Mouse (Mus musculus) adrenal gland, postnatal 4 days (tissue): ENCODE data around the gene 4930435E12Rik. TPM values are rescaled to one million over a fixed set of nuclear protein-coding genes. Genes with fewer than 3 reads are reported as not detected.

Source experiments
- DNase-seq, 2 experiments: peaks; one replicate each; pipeline ENCODE4 v3.0.0; 2021 to 2022; ENCODE audit warnings: low spot score in 2 of 2, mixed read lengths in 2 of 2
- total RNA-seq, 2 experiments: library from RNA; stranded (reverse); gene quantifications; 2 replicates each; pipeline ENCODE4 v1.2.3; 2021

The 4930435E12Rik gene
- total RNA-seq, 2 experiments from 2014 or later = not detected

DNA sequence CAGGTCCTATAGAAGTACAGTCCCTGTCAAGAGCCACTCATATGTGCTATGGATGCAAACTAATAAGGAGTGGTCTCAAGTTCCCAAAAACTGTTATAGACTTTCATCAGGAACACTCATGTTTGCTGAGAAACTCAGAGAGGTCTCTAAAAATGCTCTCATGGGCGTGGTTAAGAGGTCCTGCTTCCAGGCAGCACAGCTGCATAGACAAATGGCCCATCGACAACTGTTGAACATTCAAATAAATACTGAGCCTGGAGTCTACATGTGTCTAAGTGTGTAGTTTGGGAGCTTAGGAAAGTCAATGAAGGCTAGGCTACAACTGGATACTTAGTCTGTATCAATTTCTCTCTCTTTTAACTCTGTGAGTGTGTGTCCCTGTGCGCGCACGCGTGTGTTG, 57.4 kb downstream of the 4930435E12Rik start:
- no peak for DNase-seq

DNA sequence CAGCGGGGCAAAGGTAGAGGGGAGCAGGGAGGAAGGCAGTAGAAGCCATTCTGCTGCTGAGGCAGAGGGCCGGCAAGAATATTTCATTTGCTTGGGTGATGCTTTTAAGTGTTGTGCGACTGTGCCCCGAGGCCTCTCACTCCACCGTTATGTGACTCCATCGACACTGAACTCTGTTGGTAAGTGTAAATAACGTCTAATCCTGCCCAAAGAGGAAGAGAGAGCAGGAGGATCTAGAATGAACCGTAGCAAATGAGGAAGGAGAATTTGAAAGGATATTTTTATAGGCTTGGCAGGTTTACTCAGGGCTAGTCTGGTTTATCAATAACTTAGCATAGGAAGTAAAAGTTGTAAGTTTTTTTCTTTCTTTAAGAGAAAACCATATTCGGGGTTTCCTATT, 59.0 kb downstream of the 4930435E12Rik start:
- no peak for DNase-seq

DNA sequence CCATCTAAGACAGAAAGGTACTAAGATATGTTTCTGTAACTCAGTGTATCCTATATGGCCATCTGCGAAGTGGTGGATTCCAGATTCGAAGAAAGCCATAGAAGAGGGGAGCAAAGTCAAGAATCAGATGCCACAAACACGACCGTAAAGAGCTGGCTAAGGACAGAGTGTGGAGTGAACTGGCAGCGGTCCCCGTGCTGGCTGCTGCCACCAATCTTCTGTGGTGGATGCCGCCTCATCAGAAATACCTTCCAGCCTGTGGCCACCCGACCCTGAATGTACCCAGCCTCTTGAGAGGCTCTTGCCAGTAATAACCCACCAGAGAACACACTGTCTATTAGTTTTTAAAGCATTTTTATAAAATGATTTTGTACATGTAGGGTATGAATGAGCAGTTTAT, 60.2 kb downstream of the 4930435E12Rik start:
- no peak for DNase-seq

DNA sequence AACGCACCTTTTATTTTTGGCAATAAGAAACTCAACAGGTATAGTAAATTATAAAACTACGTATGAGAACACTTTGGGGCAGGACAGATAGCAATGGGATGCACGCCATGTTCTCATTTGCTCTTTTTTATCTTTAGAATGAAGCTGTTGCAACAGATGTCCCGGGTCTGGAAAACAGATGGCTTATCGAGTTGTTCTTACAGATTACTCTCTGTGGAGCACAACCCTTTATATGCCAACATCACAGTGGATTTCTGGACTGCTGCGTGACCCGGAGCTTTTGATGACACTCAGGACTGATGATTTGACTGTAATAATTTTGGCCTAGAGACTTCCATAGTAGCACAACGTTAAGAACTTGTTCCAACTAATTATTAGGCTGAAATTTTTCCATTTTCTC, 60.8 kb downstream of the 4930435E12Rik start:
- DNase-seq = no peak

DNA sequence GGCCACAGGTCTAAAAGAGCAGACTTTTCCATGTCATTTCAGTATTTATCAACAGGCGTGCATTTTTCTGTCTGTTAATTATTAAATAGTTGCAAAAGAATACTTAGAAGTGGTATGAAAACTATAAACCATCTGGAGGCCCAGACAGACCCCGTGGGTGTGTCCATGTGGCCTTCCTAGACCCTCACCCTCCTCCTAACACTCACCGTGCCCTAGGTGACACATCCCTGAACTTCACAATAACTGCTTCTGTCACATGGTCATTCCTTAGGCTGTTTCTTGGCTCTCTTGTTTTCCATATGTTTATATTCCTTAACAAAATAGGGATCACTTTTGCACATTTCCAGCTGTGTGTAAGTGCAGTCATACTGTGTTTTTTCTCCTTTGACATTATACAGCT, 61.9 kb downstream of the 4930435E12Rik start:
- no peak for DNase-seq

DNA sequence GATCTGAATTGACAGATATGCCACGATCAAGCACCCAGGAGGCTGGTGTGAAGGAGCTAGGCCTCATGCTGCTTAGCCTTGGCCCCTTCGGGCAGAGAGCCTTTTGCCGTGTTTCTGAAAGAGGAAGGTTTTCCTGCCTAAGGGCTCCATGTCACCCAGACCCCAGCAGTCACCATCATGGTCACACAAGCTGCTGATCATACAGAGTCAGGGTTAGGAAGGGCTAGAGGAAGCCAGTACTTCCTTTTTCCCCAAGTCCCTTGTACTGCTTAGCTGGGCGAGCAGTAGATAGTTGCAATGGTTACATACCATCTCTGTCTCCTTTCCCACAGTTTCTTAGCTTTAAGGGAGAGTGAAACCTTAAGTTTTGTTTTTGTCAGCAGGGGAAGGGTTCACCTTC, 65.0 kb downstream of the 4930435E12Rik start:
- DNase-seq = no peak

DNA sequence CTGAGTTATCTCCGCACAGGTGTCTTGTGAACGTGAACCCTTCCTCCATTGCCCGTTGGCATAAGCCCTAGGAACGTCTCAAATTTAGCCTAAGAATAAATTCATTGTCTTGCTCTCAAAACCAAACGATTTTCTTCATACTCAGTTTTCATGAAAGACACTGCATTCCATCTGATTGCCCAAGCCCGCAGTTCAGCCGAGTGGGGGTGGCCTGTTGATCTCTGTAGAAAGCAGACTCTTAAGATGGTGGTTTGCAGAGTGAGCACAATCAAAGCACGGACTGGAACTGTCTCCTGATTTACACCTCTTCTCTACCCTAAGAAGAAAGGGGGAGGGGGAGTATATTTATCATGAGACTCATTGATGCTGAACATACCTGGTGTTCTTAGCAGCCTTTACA, 66.1 kb downstream of the 4930435E12Rik start:
- DNase-seq = no peak

Other genes starting within 250 kb of the 4930435E12Rik start
- gene Arhgap31, start 115.5 kb downstream of the 4930435E12Rik start, total RNA-seq = 10 to 100 TPM; 31.3 to 31.4 TPM
- 10 to 100 TPM; 13.1 to 14.9 TPM for gene B4galt4, start 86.5 kb downstream of the 4930435E12Rik start, total RNA-seq
- 1 to 10 TPM; 4.3 to 5.1 TPM for gene Upk1b, start 28.4 kb downstream of the 4930435E12Rik start, total RNA-seq
- gene Igsf11, start 63.9 kb upstream of the 4930435E12Rik start, total RNA-seq = 10 to 100 TPM; 53.7 to 56.3 TPM